Mouse (Mus musculus): ENCODE data around the gene Gm21188.
"Not testable (repeated sequence)": the region's sequence is repeated elsewhere in the genome, so short reads cannot be mapped to it uniquely, and the experiment has no call there.

Gm21188 gene

DNA sequence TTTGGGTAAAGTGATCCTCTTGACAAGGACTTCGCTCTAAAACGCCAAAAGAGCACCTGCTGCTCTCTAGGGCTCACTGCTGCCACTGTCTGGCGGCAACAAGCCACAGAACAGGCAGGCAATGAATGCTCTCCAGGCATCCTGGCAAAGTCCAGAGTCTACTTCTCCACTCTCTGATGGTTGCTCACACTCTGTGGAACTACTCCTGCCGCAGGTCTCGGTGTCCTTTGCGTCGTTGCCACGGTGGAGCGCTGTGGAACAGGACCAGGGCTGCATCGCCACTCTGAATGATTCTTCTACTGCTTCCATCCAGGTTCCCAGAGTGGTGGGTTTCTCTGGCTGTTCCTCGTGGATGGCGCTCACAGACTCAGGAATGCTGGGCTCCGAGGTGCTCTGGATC, 25.6 kb downstream of the Gm21188 start:
- CTCF ChIA-PET = not testable (repeated sequence)

DNA sequence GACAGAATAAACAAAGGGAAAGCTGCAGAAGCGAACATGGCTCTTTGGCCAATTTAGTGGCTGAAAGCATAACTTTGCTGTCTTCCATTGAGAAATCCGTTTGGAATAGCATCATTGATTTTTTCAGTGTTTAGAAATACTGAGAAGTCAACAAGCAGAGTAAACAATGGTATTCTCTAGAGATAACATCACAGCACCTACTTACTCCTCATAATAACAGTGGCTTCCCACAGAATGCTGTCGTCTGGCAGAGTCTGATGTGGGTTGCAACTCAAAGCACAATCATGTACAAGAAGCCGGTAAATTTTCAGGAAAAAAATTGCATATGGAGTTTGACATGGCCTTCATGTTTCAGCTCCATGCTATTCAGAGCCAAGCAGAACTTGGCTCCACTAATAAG, 26.4 kb downstream of the Gm21188 start:
- CTCF ChIA-PET = not testable (repeated sequence)

DNA sequence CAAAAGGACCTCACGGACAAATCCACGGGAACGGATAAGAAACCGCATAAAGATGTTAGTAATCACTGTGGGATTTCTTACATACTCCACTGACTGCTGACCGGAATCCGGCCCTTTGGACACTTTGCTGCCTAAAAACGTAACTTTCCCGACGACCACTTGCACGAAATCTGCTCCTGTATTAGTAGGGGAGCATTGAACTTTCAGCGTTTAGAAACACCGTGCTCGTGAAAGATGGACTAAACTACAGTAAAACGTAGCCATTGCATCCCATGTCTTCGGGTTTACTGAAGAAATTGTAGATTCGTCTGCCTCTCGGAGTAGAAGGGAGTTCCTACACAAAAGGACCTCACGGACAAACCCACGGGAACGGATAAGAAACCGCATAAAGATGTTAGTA, 27.0 kb downstream of the Gm21188 start:
- CTCF ChIA-PET = not testable (repeated sequence)

DNA sequence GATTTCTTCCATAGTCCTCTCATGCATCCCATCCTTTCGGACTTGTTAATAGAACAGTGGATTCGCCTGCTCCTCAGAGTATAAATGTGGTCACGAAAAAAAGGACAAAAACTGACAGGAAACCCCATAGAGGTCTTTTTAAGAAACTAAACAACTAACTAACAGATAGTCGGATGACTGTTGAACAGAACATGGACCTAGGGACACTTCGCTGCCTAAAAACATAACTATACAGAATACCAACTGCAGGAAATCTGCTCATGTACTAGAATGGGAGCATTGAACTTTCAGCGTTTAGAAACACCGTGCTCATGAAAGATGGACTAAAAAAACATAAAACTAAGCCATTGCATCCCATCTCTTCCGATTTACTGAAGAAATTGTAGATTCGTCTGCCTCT, 27.4 kb downstream of the Gm21188 start:
- CTCF ChIA-PET = not testable (repeated sequence)

DNA sequence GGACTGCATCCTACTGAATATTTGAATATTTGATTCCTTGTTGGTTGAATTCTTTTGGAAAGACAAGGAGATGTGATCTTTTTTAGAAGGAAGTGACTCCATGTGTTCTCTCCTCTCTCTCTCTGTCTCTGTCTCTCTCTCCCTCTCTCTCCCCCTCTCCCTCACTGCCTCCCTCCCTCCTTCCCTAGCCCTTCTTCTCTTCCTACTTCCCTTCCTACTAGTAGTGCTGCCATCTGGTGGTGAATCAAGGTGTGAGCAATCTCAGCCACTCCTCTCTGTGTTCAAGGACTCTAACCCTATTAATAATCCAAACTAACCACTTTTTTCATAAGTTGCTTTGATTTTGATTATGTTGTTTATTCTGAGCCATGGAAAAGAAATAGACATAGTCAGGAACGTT, 30.5 kb downstream of the Gm21188 start:
- CTCF ChIA-PET = not testable (repeated sequence)

DNA sequence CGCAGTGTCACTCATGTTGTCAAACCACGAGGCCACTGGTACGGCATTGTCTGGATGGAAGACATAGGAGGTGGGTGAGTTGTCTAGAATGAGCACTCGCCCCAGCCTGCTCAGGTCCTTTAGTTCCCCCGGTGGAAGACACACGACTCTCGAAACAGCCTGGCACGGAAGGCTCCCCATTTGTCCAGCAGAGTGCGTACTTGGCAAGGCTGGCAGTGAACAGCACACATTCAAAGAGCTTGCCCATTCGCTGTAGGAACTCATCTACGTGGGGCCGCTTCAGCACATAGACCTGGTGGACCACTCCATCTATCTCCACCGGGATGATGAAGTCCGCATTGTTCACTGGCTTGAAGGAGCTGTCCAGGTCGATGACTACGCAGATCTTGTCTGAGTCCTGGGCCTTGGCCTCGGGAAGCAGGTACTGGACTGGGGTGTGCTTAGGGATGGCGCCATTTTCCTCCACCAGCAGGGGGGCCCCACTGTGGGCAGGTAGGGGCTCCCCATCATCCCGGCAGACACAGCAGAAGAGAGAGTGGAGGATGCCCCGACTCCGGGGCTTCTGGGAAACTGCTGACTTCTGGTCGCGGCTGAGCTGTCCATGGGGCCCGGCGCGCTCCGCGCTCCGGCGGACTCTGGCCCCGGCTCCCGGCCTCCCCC, 36.5 kb downstream of the Gm21188 start:
- CTCF ChIA-PET = interaction anchor here (0.7 kb wide), 1 partner anchor 92 kb away, joined by 4 read pairs; no protein-coding TSS in a partner anchor

DNA sequence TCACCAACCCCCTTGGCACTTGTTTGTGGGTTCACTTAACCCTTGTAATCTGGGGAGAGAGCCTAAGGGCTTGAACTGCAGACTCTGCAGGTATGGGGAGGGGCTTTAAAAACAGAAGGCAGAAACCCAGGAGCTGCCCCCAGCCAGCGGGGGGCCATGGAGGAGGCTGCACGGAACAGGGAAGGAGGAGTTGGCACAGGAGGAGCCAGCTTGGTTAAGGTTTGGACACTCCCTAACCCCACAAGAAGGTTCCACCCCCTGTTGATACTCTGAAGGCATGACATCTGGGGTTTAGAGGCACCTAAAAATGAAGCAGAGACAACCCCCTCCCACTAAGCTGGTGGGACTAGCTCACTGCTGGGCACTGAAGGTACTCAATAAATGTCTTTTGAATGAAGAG, 38.0 kb downstream of the Gm21188 start:
- CTCF ChIA-PET = not testable (repeated sequence)

DNA sequence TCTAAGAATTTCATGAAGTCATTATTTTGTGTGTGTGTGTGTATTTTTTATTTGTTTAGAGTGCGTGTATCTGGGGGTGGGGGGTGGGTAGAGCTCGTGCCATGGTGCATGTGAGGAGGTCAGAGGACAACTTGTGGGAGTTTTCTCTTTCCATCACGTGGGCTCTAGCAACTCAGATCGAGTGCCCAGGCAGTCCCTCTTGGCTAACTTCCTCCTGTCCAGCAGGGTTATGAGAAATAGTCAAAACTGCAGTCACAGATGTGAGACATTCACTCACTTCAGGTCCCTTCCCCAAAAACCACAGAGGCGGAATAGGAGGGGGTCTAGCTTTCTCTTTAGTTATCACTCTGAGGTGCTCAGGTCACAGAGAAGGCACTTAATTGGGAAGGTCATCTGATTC, 38.5 kb downstream of the Gm21188 start:
- CTCF ChIA-PET = not testable (repeated sequence)

DNA sequence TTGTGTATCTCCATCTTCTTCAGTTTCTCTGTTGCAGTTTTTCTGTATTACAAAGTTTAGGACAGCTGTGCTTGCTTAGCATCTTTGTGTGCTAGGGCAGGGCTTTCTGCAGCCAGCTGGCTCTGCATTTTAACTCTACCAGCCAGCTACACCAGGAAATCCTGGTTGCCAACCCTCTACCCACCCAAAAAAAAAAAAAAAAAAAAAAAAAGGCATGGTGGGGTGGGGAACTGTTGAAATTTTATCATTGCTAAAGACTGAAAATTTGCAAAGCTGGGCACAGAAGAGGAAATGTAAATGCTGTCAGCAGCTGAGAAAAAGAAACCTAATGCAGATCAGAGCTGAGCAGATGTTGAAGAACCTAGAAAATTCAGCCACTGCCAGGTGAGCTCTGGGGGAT, 41.9 kb downstream of the Gm21188 start:
- CTCF ChIA-PET = not testable (repeated sequence)

DNA sequence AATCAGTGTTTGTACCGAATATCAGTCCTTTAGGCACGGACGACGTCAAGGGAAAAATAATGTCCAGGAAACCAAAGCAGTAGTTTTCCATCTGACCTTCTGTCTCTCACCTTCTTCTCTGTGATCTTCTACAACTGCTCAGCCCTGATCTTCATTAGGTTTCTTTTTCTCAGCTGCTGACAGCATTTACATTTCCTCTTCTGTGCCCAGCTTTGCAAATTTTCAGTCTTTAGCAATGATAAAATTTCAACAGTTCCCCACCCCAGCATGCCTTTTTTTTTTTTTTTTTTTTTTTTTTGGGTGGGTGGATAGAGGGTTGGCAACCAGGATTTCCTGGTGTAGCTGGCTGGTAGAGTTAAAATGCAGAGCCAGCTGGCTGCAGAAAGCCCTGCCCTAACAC, 52.8 kb downstream of the Gm21188 start:
- CTCF ChIA-PET = not testable (repeated sequence)

DNA sequence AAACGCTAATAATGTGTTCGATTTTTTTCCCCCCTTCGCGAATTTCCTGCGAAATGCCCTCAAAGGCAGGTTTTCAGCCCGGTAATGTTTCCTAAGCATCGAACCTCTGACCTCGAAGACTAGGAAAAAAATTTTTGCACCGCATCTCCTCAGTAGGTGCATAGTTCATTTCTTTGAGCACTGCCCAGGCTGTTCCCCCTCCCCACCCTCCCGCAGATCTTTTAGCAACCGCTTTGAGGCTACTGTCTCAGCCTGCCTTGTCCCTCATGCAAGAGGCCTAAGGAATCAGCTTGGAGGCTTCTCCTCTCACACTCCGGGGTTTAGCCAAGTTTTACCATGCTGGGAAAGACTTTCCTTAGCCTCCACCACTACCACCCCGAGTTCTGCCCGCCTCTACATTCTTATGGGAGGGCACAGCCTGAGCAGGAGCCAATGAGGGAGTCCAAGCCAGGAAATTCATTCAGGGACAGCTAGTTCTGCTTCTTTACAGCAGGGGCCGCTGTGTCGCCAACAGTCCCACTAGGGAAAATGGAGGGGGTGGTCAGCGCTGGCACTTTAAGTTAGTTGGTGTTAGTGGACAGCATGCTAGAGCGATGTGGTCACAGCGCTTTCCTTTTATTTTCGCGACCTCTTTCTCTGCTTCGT, 53.4 kb downstream of the Gm21188 start:
- CTCF ChIA-PET = not testable (repeated sequence)

DNA sequence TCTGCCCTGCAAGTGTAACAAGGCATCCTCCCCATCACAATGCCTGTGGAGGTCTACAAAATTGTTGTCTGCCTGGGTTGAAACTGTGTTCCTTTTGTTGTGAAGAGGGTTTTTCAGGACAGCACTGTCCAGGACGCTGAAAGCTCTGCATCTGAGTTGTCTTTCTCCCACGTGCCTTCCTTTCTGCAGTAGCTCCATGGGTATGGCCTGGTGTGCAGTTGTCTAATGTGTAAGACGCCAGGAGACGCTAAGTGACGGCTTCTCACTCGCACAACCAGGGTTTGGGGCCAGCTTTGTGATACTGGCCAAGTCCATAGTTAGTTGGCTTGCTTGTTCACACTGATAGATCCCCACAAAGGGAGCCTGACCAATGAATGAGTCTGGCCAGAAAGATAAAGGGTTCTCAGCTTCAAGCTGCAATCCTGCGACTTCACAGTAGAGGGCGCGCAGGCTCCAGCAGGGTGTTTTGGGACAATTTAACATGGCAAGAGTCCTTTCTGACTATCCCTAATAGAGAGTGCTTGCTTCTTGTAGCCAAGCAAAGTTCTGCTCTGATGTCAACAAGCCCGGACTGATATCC, 60.0 kb downstream of the Gm21188 start:
- CTCF ChIA-PET = not testable (repeated sequence)

DNA sequence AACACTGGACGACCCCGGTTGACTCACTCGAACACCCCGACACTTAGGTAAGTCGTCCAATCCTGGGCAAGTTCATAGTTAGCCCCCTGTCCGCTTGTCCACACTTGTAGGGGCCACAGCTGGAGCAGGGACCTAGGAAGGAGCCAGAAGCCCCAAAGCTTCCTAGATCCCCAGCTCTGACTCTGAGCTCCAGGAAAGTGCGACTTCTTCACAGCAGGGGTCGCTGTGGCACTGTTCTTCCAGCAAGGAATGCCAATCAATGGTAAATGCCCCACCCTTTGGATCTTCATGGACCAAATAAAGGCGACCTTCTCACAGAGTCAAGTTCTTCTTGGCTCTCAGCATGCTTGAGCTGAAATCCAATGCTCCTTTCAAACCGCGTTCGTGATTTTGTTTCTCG, 60.7 kb downstream of the Gm21188 start:
- CTCF ChIA-PET = not testable (repeated sequence)
